Mouse (Mus musculus) liver, embryonic 14.5 days (tissue): ENCODE results near the gene Prtn3.

Experiments used
- CTCF ChIP-seq: IDR thresholded peaks from 2 replicates; pipeline ENCODE4 v1.5.1; 2016; ENCODE audit warnings: antibody characterized with exemption, low read depth, control low read depth
- EP300 ChIP-seq: IDR thresholded peaks from 2 replicates; pipeline ENCODE4 v1.6.1; 2016; ENCODE audit warnings: antibody characterized with exemption, low read depth

GRCm38 (mm10) chr10:79864351-79865188 is 9.7 kb upstream of the Prtn3 start:
- TF ChIP-seq CTCF (no peak), EP300 (no peak)
